In the genomic region with DNA sequence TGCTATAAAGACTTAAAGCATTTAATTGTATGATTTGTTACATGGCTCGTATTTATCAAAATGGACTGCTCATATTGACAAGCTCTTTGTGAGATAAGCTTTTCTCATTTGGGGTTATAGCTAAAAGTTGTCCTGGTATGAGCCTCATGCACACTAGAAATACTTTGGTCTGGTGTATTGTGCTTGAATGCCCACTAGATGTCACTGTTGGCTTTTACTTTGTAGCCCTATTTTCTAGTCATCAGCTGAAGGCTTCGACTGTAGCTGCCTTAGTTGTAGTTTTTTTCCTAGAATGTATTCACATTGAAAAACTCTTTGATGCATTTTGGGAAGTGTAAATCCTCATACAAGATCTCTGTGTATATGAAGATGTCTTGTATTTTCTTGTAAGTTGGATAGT, we compare ENCODE assay signal across 7 mouse cellular contexts. TPM values are rescaled to one million over a fixed set of nuclear protein-coding genes. Genes with fewer than 3 reads are reported as not detected.
DNase-seq lines count a peak whose midpoint lies in the region; ATAC-seq and TF ChIP-seq lines count a peak whose summit lies in the region.

No protein-coding gene starts in this region.

- no peak overlapping the region for H3K4me2 ChIP-seq in forebrain, embryonic 13.5 days
- H3K4me2 ChIP-seq in neural tube, embryonic 12.5 days (replicated peaks): no peak overlapping the region

- no peaks in the 10 kb centered on the region for H3K27me3 ChIP-seq in ES-Bruce4 (ENCODE audit: control insufficient read depth, insufficient read depth, low read length, poor library complexity, severe bottlenecking)
- H3K27me3 ChIP-seq in forebrain, embryonic 13.5 days: no peaks in the 10 kb centered on the region
- no peaks in the 10 kb centered on the region for H3K27me3 ChIP-seq in neural tube, embryonic 12.5 days (replicated peaks)

- 10% methylated on average over 2 of the region's 2 CpGs for WGBS in bone marrow, adult 2 months
- 14% methylated on average over 2 of the region's 2 CpGs for WGBS in forebrain, embryonic 13.5 days
- whole genome bisulfite sequencing in neural tube, embryonic 12.5 days: 25% methylated on average over 2 of the region's 2 CpGs

- TF ChIP-seq CTCF in ES-Bruce4 (IDR thresholded peaks at IDR 0.05; ENCODE audit: low read depth, low read length): peak; percentile 10
- peak; percentile 28; the same call in 1 of the 2 replicates for TF ChIP-seq CTCF in bone marrow, adult 2 months (IDR thresholded peaks at IDR 0.05; ENCODE audit: control insufficient read depth, insufficient read depth, low read length)

- H3K9ac ChIP-seq in ES-Bruce4 (ENCODE audit: low read depth, poor library complexity, severe bottlenecking): no peak overlapping the region
- no peak overlapping the region for H3K9ac ChIP-seq in forebrain, embryonic 13.5 days
- H3K9ac ChIP-seq in neural tube, embryonic 12.5 days: no peak overlapping the region

- peak; percentile 28 for DNase-seq in left cerebral cortex, adult 18-20 months (ENCODE audit: low spot score in 2 of 2)
- DNase-seq in left cerebral cortex, adult 8-10 months (ENCODE audit: low spot score in 2 of 2): no peak
- DNase-seq in layer of hippocampus, adult 9-11 months: peak; percentile 30

- H3K4me3 ChIP-seq in ES-Bruce4 (ENCODE audit: low read depth, low read length): no peak overlapping the region
- no peak overlapping the region for H3K4me3 ChIP-seq in bone marrow, adult 2 months (replicated peaks; ENCODE audit: control insufficient read depth, low read depth, low read length)
- H3K4me3 ChIP-seq in forebrain, embryonic 13.5 days: no peak overlapping the region
- H3K4me3 ChIP-seq in neural tube, embryonic 12.5 days: no peak overlapping the region

- H3K9me3 ChIP-seq in ES-Bruce4 (replicated peaks; ENCODE audit: control insufficient read depth, insufficient read depth, low read length, poor library complexity, severe bottlenecking): peaks cover 6% of the 10 kb centered on the region; the same call in 1 of the 2 replicates
- H3K9me3 ChIP-seq in forebrain, embryonic 13.5 days (replicated peaks): no peaks in the 10 kb centered on the region
- no peaks in the 10 kb centered on the region for H3K9me3 ChIP-seq in neural tube, embryonic 12.5 days

- ATAC-seq in forebrain, embryonic 13.5 days: peak; percentile 85
- peak; percentile 61; the same call in 1 of the 2 replicates for ATAC-seq in neural tube, embryonic 12.5 days (ENCODE audit: low FRiP score, low read depth)

- no peaks in the 10 kb centered on the region for H3K4me1 ChIP-seq in ES-Bruce4 (ENCODE audit: control insufficient read depth, insufficient read depth, low read length)
- no peaks in the 10 kb centered on the region for H3K4me1 ChIP-seq in bone marrow, adult 2 months (ENCODE audit: control insufficient read depth, insufficient read depth, low read length)
- H3K4me1 ChIP-seq in forebrain, embryonic 13.5 days: no peaks in the 10 kb centered on the region
- no peaks in the 10 kb centered on the region for H3K4me1 ChIP-seq in neural tube, embryonic 12.5 days

- H3K36me3 ChIP-seq in ES-Bruce4 (ENCODE audit: control insufficient read depth, insufficient read depth, low read length, poor library complexity, severe bottlenecking): peaks cover 9% of the 10 kb centered on the region
- H3K36me3 ChIP-seq in forebrain, embryonic 13.5 days (ENCODE audit: poor library complexity, severe bottlenecking): peaks cover 16% of the 10 kb centered on the region; the same call in 1 of the 2 replicates
- peaks cover 12% of the 10 kb centered on the region for H3K36me3 ChIP-seq in neural tube, embryonic 12.5 days

- H3K27ac ChIP-seq in ES-Bruce4 (ENCODE audit: insufficient read depth, low read length): no peak overlapping the region
- no peak overlapping the region for H3K27ac ChIP-seq in bone marrow, adult 2 months (ENCODE audit: control insufficient read depth, insufficient read depth, low read depth, low read length, poor library complexity)
- H3K27ac ChIP-seq in forebrain, embryonic 13.5 days: no peak overlapping the region
- no peak overlapping the region for H3K27ac ChIP-seq in neural tube, embryonic 12.5 days

- no peak for TF ChIP-seq POLR2A in ES-Bruce4 (IDR thresholded peaks at IDR 0.05; ENCODE audit: insufficient read depth, low read length)
- TF ChIP-seq POLR2A in bone marrow, adult 2 months (IDR thresholded peaks at IDR 0.05; ENCODE audit: borderline replicate concordance, control insufficient read depth, low read depth, low read length): no peak

- no peak for TF ChIP-seq EP300 in ES-Bruce4 (IDR thresholded peaks at IDR 0.05; ENCODE audit: insufficient read depth, low read depth, low read length)

RNA-seq across cellular contexts. Expression of a gene that starts 22.7 kb away (rescaled TPM):
- 10 to 100 TPM in 1 of 2 experiments, 1 to 10 TPM in 1; 9.6 to 10.4 TPM for total RNA-seq in left cerebral cortex, adult 18-20 months (2021)
- 1 to 10 TPM; 5.8 to 9.9 (median 6.6) TPM for total RNA-seq in left cerebral cortex, adult 8-10 months (2022)
- polyA plus RNA-seq in ES-Bruce4 (2011; ENCODE audit: insufficient read depth, insufficient read length, low read depth, missing spikeins): 58.0 and 63.9 TPM in 2 replicates
- polyA plus RNA-seq in bone marrow, adult 2 months (2011; ENCODE audit: insufficient read depth, insufficient read length, low replicate concordance, missing spikeins): 4.4 and 9.6 TPM in 2 replicates
- polyA plus RNA-seq in forebrain, embryonic 13.5 days (2015; fragmentation: Nextera tagmentation; extraction: Ambion mirVana): 47.0 and 51.3 TPM in 2 replicates
- 39.3 and 41.4 TPM in 2 replicates for polyA plus RNA-seq in neural tube, embryonic 12.5 days (2016; fragmentation: Nextera tagmentation; extraction: Ambion mirVana)

RNA-seq across cellular contexts. Expression of a gene that starts 22.8 kb away (rescaled TPM):
- 10 to 100 TPM; 64.3 to 70.0 TPM for total RNA-seq in left cerebral cortex, adult 18-20 months (2021)
- 10 to 100 TPM; 61.1 to 66.6 (median 63.1) TPM for total RNA-seq in left cerebral cortex, adult 8-10 months (2022)
- polyA plus RNA-seq in ES-Bruce4 (2011; ENCODE audit: insufficient read depth, insufficient read length, low read depth, missing spikeins): 320 and 348 TPM in 2 replicates
- 23.4 and 44.0 TPM in 2 replicates for polyA plus RNA-seq in bone marrow, adult 2 months (2011; ENCODE audit: insufficient read depth, insufficient read length, low replicate concordance, missing spikeins)
- polyA plus RNA-seq in forebrain, embryonic 13.5 days (2015; fragmentation: Nextera tagmentation; extraction: Ambion mirVana): 84.5 and 94.5 TPM in 2 replicates
- 98.3 and 109 TPM in 2 replicates for polyA plus RNA-seq in neural tube, embryonic 12.5 days (2016; fragmentation: Nextera tagmentation; extraction: Ambion mirVana)

Comparison
In these comparisons a context has a peak if more than half of its experiments do, and no peak if none do; other contexts are left out.
1. DNase-seq: peak in left cerebral cortex, adult 18-20 months (2 of 2) and layer of hippocampus, adult 9-11 months (single experiment); none in left cerebral cortex, adult 8-10 months (0 of 2).